Mouse (Mus musculus): ENCODE results near the gene Flnb. TPM values are rescaled to one million over a fixed set of nuclear protein-coding genes. Genes with fewer than 3 reads are reported as not detected.

The Flnb gene
- total RNA-seq, 2 experiments from 2014 or later: 48.7 to 48.9 TPM

DNA sequence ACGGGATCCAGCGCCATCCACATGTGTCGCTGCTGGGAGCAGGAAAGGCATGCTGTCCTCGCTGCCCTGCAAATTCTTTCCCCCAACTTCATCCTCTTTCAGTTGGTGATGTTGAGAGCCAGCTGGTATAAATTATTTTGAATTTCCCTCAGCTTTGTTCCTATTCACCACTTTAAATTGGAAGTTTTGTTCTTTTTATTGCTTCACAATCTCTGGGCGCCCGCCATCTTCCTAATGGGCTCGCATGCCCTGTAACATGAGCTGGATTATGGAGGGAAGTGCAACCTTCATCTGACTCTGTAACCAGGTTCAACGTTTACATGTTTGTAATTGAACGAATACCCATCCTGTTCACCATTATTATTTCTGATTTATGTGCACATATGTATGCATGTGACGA, 38.6 kb downstream of the Flnb start:
- intact Hi-C loops (cut with DNase I): no loop called here
- DNase-seq (ENCODE audit: extremely low spot score in 1 of 2, low spot score in 2 of 2): no peak

DNA sequence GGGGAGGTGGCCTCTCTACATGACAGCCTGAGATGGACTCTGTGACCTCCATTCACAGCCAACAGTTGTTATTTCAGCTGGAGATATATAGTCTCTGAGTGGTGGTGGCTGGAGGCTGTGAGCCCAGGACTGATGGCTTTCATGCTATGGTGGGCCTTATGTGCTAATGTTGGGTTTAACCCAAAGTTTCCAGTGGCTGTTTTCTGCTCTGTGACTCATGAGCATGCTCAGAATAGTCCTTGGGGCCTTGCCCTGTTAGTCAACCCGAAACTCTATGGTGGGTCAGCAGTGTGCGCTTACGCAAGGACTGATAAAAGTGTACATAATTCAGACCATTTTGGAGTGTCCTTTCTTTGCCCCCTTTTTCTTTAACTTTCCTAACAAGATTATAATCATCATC, 40.1 kb downstream of the Flnb start:
- intact Hi-C loops (cut with DNase I): no loop called here
- no peak for DNase-seq (ENCODE audit: extremely low spot score in 1 of 2, low spot score in 2 of 2)

DNA sequence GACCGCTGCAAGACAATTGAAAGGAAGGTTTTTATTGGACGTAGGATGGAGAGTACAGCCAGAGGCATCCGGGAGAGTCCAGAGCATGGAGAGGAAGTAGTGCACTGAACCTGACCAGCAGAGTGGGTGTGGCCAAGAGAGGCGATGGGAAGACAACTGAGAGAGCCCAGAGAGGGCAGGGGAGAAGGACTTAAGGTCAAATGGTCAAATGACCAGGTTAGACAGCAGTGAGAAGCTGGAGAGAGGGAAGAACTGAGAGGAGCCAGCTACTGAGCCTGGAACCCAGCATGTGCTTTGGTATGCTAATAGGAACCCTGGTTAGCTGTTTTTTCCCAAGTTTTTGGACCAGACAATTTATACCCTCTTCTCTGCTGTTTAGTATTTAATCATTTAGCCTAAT, 40.7 kb downstream of the Flnb start:
- intact Hi-C loops (cut with DNase I): no loop called here
- no peak for DNase-seq (ENCODE audit: extremely low spot score in 1 of 2, low spot score in 2 of 2)

DNA sequence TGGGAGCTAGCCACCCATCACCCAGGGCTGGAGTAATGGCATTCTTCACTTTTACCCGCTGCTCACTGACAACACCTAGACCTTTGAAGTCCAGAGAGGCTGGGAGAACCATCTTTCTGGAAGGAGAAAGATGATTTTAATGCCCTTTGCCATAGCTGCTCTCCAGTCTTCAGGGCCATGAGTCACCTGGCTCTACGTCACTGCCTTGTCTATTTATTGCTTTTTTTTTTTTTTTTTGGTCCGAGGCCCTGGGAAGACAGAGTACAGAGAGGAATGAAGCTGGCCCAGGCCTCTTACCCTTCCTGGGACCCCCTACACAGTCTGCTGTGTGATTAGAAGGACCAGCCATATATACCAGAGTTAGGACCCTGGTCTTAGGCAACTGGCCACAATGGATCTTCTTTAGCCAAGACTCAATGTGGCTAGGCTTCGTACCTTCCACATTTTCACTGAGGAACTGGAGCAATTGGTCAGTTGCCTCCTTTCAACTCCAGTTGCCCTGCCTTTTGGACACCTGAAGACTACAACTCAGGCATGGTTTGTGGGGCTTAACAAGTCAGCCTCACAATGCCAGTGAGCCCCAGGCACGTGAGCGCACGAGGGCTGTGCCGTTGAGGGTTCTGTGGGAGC, 42.9 kb downstream of the Flnb start:
- intact Hi-C loops (cut with DNase I): no loop called here

DNA sequence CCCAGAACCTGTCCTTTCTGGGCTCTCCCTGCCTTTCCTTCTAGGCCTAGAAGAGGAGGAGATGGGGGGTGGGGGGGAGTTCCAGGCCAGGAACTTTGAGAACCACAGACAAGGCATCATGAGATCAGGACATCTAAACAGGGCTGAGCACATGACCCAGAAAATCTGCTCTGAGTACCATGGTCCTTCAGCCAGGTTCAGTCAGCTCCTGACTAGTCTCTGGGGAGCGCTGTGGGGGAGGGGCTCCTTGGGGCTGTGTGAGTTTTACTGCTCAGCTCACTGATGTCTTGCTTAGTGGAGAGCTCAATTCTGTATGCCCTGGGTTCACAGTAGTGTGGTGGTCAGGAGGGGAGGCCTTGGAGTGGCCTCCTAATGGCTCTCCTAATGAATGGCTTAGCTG, 43.5 kb downstream of the Flnb start:
- DNase-seq (ENCODE audit: extremely low spot score in 1 of 2, low spot score in 2 of 2): no peak
- intact Hi-C loops (cut with DNase I): no loop called here

More for the DNA sequence above, 42.9 kb downstream of the Flnb start:
- no peak for DNase-seq (ENCODE audit: extremely low spot score in 1 of 2, low spot score in 2 of 2)

DNA sequence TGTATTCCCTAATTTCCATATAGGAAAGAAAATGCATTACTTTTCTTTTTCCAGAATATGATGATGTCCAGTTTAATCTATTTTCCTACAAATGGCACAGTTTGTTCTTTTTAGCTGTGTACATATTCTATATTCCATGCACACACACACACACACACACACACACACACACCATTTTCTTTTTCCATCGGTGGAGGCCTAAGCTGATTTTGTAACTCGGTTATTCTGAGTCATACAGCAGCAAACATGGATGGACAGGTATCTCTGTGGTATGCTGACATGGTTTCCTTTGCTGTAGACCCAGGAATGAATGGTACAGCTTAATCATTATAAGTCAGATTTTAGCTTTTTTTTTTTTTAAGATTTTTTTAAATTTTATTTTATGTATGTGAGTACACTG, 44.5 kb downstream of the Flnb start:
- intact Hi-C loops (cut with DNase I): no loop called here
- DNase-seq (ENCODE audit: extremely low spot score in 1 of 2, low spot score in 2 of 2): no peak

DNA sequence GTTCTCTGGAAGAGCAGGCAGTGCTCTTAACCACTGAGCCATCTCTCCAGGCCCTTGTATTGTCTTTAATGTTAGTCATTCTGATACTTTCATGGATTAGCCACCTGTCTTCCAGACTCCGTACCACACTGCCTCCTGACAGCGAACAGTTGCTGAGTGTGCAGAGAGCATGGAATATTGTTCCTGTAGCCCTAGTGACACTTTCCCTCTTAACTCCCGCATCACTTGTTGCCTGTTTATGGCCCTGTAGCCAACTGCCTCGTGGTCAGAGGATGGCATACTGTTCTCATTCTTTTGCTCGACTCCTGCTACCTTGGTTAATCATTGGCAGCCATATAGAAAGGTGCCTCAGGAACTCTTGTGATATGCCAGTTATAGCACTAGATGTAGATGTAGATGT, 45.4 kb downstream of the Flnb start:
- intact Hi-C loops (cut with DNase I): no loop called here
- no peak for DNase-seq (ENCODE audit: extremely low spot score in 1 of 2, low spot score in 2 of 2)

DNA sequence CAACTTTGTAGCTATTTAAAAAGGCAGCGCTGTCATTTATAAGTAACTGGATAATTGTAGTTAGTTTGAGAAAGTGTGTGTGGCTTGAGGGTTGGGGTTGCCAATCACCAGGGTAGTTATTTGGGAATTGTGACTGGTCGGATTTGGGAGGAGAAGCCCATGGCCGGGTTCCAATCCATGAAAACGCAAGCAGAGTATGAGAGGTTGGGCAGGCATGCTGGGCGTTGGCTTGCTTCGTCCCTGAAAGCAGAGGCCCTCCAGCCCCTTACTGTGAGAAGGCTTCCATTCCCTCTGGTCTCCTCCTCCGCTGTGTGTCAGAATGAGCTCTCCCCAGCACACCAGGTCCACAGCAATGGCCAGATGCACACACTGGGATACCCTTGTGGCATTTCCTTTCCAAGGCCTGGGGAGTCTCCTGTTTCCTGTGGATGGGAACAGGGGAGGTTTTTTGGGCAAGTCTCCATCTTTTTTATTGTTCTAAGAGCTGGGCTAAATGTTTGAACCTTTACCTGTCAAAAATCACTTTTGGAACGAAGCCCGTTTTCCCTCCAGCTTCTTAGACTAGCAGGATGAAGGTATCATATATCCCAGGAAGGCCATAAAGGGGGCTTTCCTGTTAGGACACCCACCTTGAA, 46.2 kb downstream of the Flnb start:
- DNase-seq (ENCODE audit: extremely low spot score in 1 of 2, low spot score in 2 of 2): peak in 1 of 2 experiments; percentile 41
- intact Hi-C loops (cut with DNase I): no loop called here

DNA sequence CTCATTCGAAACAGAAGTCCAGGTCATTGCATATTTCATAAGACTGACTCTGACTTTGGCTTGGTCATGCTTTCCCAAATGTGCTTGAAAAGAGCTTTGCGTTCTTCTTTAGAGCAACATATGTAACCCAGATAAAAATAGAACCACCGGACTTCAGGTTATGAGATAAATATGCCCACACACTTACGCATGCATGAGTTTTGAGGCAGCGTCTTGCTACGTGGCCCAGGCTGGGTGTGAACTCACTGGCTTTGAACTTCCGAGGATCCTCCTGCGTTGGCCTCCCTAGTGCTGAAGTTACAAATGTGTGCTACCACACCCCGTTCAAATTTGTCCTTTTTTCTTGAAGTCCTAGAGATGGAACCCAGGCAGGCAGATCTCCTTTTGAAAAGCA, 46.7 kb downstream of the Flnb start:
- DNase-seq (ENCODE audit: extremely low spot score in 1 of 2, low spot score in 2 of 2): no peak
- intact Hi-C loops (cut with DNase I): no loop called here

DNA sequence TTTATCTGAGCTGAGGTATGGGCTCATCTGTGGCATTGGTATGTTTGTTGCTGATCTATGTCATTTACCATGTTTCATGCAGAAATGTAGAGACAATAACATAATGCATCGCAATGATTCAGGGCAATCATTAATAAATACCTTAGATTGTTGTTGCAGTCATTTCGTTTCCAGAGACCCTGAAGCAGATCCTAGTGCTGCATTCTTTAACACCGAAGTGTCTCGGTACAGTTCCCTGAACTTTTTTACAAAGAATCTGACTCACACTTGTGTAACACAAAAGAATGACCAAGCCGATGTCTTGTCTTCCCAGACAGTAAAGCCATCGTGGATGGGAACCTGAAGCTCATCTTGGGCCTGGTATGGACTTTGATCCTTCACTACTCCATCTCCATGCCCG, 49.5 kb downstream of the Flnb start:
- no peak for DNase-seq (ENCODE audit: extremely low spot score in 1 of 2, low spot score in 2 of 2)
- intact Hi-C loops (cut with DNase I): no loop called here

DNA sequence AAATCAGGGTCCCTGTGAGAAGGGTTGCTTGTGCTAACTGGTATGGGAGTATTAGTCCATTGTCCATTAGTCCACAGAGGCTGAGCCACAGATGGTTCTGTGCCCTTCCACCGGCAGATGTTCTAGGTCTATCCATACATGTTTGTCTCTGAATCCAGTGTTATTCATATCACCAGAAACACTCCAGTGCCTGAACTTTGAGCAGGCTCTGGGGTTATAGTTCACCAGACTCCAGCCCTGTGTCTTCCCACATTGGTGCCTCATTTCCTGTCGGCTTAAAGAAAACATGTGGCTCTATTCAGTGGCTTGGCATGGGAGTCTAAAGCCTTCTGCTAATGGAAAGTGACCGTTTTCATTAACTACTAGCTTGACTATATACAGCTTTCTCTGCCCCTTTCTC, 50.1 kb downstream of the Flnb start:
- intact Hi-C loops (cut with DNase I): no loop called here
- no peak for DNase-seq (ENCODE audit: extremely low spot score in 1 of 2, low spot score in 2 of 2)

DNA sequence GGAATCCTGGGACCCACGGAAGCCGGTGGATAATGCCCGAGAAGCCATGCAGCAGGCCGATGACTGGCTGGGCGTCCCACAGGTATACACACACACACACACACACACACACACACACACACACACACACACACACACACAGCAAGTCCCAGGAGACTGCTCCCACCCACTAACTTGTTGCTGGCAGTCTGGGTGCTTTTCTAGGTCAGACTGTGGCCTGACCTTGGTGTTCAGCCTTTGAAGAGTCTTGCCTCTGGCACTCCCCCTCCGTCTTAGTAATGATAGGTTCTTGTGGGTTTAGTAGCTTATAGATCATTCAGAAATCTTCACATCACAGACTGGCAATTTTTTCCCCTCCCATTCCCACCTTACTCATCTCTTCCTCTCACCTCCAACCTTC, 52.0 kb downstream of the Flnb start:
- DNase-seq (ENCODE audit: extremely low spot score in 1 of 2, low spot score in 2 of 2): no peak
- intact Hi-C loops (cut with DNase I): no loop called here

DNA sequence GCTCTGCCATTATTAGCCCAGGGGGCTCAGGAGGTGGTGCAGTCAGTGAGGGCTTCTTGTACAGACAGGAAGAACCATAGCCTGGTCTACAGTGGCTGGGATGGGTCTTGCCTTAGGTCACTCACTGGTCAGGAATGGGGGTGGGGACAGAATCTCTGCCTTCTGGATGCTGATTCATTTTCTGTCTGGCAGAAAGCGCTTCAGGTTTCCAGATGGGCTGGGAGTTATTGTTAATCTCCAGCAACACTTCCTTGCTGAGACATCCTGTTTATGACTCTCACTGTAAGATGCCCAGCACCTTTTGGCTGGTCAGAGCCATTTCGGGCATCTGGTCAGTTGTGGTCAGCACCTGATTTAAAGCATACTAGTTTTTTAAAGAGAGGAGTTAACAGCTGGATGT, 55.8 kb downstream of the Flnb start:
- intact Hi-C loops (cut with DNase I): no loop called here
- DNase-seq (ENCODE audit: extremely low spot score in 1 of 2, low spot score in 2 of 2): no peak

DNA sequence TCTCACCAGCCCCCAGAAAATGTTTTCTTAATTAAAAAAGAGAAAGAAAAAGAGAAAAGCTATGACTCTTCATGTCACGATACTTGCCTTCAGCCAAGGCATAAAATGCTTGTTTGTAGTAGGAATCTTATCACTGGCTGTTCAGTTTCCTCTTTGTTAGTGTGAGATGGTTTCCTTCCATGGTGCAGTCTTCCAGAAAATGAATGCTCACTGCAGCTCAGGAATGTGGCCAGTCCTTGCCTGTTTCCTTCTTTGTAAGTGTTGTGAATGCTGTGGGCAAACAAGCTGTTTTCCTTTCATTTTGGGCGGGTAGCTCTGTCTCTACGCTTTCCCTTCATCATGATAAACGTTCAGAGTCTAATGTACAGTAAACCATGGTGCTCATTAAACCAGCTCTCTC, 56.7 kb downstream of the Flnb start:
- DNase-seq (ENCODE audit: extremely low spot score in 1 of 2, low spot score in 2 of 2): no peak
- intact Hi-C loops (cut with DNase I): no loop called here

DNA sequence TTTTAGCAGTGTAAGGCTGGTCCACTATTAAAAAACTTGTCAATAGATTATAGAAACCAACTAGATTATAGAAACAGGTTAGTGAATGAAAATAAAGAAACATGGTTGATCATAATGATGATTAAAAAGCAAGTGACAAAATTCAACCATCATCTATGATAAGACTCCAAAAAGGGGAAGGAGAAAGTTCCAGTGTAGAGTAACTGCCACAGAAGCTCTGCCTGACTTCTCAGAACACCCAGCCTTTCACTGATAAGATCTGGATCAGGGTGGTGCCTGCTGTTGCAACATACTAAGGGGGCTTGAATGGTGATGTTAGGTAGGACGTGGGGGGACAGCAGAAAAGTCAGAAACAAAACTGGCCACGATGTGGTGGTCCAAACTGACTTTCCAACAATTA, 60.2 kb downstream of the Flnb start:
- intact Hi-C loops (cut with DNase I): no loop called here
- DNase-seq (ENCODE audit: extremely low spot score in 1 of 2, low spot score in 2 of 2): no peak

DNA sequence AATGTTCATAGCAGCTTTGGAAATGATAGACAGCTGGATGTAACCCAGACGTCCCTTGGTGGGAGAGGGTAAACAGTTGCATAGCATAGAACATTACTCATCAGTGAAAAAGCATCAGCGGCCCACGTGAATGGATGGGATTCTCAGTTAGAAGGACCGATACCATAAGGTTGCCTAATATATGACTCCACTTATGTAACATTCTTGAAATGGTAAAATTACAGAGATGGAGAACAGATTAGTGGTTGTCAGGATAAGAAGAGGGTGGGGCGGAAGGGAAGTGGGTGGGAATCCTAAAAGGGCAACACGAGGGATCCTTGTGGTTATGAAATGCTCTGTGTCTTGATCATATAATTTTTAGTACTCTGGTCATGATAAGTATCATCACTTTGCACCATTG, 62.6 kb downstream of the Flnb start:
- DNase-seq (ENCODE audit: extremely low spot score in 1 of 2, low spot score in 2 of 2): no peak
- intact Hi-C loops (cut with DNase I): no loop called here

DNA sequence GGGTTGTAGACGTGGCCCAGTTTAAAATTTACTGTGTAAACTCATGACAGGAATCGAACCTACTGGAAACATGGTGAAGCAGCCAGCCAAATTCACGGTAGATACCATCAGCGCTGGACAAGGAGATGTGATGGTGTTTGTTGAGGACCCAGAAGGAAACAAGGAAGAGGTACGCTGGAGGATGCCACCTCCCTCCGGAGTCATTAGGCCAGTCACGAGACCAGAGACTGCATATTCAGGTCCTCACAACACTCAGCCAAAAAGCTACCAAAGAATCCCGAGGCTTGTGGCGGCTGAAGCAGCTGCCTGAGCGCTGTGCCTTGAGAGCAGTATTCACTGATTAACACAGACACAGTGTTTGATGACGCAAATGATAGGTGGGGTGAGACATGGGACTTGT, 63.8 kb downstream of the Flnb start:
- DNase-seq (ENCODE audit: extremely low spot score in 1 of 2, low spot score in 2 of 2): no peak
- intact Hi-C loops (cut with DNase I): no loop called here

DNA sequence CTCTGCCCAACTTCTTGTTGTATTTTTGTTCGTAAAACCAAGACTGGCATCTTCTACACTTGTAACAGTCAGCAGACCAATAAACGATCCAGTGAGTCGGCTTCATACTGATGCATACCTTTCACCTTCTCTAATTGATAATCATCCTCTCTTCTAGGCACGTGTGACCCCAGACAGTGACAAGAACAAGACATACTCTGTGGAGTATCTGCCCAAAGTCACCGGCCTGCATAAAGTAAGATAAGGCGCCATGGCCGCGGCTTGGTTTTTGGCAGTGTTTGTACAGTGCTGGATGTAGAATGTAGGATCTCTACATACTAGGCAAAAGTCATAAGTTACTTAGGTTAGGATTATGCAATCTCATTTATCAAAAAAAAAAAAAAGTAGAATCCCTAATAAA, 64.3 kb downstream of the Flnb start:
- intact Hi-C loops (cut with DNase I): no loop called here
- DNase-seq (ENCODE audit: extremely low spot score in 1 of 2, low spot score in 2 of 2): no peak

DNA sequence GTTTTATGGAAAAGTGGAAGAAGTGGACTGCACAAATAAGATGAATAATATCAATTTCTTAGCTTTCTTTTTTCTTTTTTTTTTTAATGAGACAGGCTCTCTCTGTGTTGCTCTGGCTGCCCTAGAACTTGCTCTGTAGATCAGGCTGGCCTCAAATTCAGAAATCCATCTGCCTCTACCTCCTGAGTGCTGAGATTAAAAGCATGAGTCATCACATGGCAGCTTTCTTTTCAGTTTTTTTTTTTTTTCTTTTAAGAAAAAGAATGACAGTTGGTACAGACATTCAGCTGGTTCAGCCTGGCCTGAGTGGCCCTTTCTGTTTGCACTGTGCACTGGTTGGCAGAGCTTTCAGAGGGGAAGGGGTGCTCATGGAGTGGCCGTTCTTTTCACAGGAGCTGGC, 66.4 kb downstream of the Flnb start:
- DNase-seq (ENCODE audit: extremely low spot score in 1 of 2, low spot score in 2 of 2): no peak
- intact Hi-C loops (cut with DNase I): no loop called here

DNA sequence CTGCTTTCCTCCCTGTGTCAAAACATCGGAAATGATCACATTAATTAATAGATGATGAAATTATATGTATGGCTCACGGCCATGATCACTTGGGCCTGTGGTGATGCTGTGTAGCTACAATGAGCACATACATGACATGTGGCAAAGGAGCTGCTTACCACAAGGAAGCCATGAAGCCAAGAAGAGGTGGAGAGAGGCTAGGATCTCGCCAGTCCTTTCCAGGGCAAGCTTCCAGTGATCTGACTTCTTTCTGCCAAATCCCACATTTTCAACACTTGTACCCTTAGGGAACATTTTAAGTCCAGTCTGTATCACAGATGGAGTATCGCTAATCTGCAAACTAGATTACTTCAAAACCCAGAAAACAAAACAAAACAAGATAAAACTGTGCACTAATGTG, 67.1 kb downstream of the Flnb start:
- intact Hi-C loops (cut with DNase I): loop anchor here (5.0 kb wide), 1 partner anchor 43 kb away; no protein-coding TSS in a partner anchor
- no peak for DNase-seq (ENCODE audit: extremely low spot score in 1 of 2, low spot score in 2 of 2)

DNA sequence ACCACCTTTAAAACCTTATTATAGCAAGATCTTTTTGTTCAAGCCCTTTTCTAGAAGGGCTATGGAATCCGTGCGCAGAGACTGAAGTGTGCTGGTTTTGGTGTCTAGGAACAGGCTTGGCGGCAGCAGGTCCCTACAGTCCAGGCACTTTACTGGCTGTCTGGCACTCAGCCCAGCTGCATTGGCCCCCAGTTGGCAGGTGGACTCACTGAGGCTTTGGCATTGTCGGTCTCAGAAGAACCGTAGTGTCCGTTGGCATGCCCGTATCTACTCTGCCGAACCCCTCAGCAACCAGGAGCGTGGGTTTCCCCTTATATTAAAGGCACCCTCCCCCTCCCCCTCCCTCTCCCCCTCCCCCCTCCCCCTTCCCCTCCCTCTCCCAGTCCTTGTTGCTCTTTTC, 67.8 kb downstream of the Flnb start:
- DNase-seq (ENCODE audit: extremely low spot score in 1 of 2, low spot score in 2 of 2): no peak
- intact Hi-C loops (cut with DNase I): loop anchor here (5.0 kb wide), 1 partner anchor 43 kb away; no protein-coding TSS in a partner anchor

All from left cerebral cortex, postnatal 10 days (tissue).